Mouse (Mus musculus): Measurements from ENCODE around the gene Rmi2. TPM values are rescaled to one million over a fixed set of nuclear protein-coding genes. Genes with fewer than 3 reads are reported as not detected.

Rmi2 gene
- polyA plus RNA-seq, 1 experiment: not detected

DNA sequence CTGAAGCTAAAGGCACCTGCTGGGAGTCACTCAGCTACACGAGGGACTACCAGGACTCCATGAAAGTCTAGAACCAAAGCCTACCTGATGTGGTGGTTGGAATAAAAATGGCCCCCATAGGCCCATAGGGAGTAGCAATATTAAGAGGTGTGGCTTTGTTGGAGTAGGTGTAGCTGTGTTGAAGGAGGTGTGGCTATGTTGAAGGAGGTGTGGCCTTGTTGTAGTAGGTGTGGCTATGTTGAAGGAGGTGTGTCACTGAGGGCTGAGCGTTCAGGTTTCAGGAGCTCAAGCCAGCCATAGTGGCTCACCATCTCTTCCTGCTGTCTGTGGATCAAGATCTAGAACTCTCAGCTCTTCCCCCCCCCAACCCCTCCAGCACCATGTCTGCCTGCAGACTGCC, 105.8 kb downstream of the Rmi2 start:
- TF ChIP-seq POLR2A (IDR thresholded peaks at IDR 0.05; ENCODE audit: insufficient read depth, low read depth, low read length): no peak
- TF ChIP-seq CTCF (IDR thresholded peaks at IDR 0.05; ENCODE audit: insufficient read depth, low read depth, low read length): no peak
- 92% methylated on average over 2 of the region's 2 CpGs for WGBS
- Histone ChIP-seq H3K4me3 (ENCODE audit: insufficient read depth, low read depth, low read length) (no peak overlapping the region), H3K27ac (ENCODE audit: insufficient read depth, low read depth, low read length) (no peak overlapping the region), H3K4me1 (ENCODE audit: control insufficient read depth, insufficient read depth, low read length) (no peaks in the 10 kb centered on the region)

Other genes with a start within 250 kb of the Rmi2 start
- gene Socs1, start 49.5 kb upstream of the Rmi2 start, polyA plus RNA-seq (2012; ENCODE audit: insufficient read depth, insufficient read length, low replicate concordance, missing spikeins): not detected in 2 replicates
- gene Tnp2, start 46.4 kb upstream of the Rmi2 start, polyA plus RNA-seq (2012; ENCODE audit: insufficient read depth, insufficient read length, low replicate concordance, missing spikeins): not detected in 2 replicates
- gene Prm3, start 44.1 kb upstream of the Rmi2 start, polyA plus RNA-seq (2012; ENCODE audit: insufficient read depth, insufficient read length, low replicate concordance, missing spikeins): not detected in 2 replicates
- not detected in 2 replicates for gene Prm2, start 38.9 kb upstream of the Rmi2 start, polyA plus RNA-seq (2012; ENCODE audit: insufficient read depth, insufficient read length, low replicate concordance, missing spikeins)
- not detected in 2 replicates for gene Prm1, start 29.2 kb upstream of the Rmi2 start, polyA plus RNA-seq (2012; ENCODE audit: insufficient read depth, insufficient read length, low replicate concordance, missing spikeins)
- gene Gm11172, start 22.1 kb upstream of the Rmi2 start, polyA plus RNA-seq (2012; ENCODE audit: insufficient read depth, insufficient read length, low replicate concordance, missing spikeins): not detected in 2 replicates
- gene Snn, start 225.9 kb downstream of the Rmi2 start, polyA plus RNA-seq (2012; ENCODE audit: insufficient read depth, insufficient read length, low replicate concordance, missing spikeins): 106 TPM in 1 of 2 replicates, not detected in the other
- not detected in 2 replicates for gene Litaf, start 231.1 kb downstream of the Rmi2 start, polyA plus RNA-seq (2012; ENCODE audit: insufficient read depth, insufficient read length, low replicate concordance, missing spikeins)